In the genomic region with DNA sequence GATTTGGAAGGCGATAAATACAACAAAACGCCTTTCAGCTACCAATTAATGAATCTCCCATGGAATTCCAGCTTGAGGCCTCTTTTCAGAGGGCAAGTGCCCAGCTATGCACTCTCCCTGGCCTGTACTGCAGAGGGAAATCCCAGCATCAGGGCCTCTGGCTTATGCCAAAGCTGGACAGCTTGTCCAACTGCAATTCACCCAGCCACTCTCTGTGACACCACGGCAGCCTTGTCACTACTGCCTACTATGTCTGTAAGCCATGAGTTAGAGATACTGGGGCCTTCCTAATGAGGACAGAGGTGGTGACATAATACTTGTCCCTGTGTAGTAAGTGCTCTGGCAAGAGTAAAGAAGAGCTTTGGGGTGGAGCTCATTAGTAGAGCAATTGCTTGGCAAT, we compare ENCODE assay signal across 22 mouse cellular contexts. TPM values are rescaled to one million over a fixed set of nuclear protein-coding genes. Genes with fewer than 3 reads are reported as not detected.
DNase-seq lines count a peak whose midpoint lies in the region; ATAC-seq and TF ChIP-seq lines count a peak whose summit lies in the region.
"Had no signal": no experiment of that assay in that cellular context is flagged by ENCODE, and none has a peak within 500 bp of the region (broad histone marks: within the 10 kb centered on the region; RNA-seq: fewer than 3 reads in every experiment).

No protein-coding gene starts in this region.

- no peak overlapping the region for H3K4me3 ChIP-seq in forebrain, embryonic 10.5 days
- H3K4me3 ChIP-seq in forebrain, embryonic 12.5 days (replicated peaks) = no peak overlapping the region
- H3K4me3 ChIP-seq in heart, postnatal 0 days (ENCODE audit: low read depth, low read length) = no peak overlapping the region
- H3K4me3 ChIP-seq in heart, adult 2 months = no peak overlapping the region
- no peak overlapping the region for H3K4me3 ChIP-seq in forebrain, postnatal 0 days (ENCODE audit: low read depth, low read length)
- H3K4me3 ChIP-seq: gastrocnemius, adult 2 months; hindbrain, embryonic 15.5 days; neural tube, embryonic 12.5 days had no signal

- H3K9ac ChIP-seq in forebrain, embryonic 12.5 days = no peak overlapping the region
- H3K9ac ChIP-seq in heart, postnatal 0 days (replicated peaks; ENCODE audit: low read depth, low read length) = no peak overlapping the region
- no peak overlapping the region for H3K9ac ChIP-seq in heart, adult 2 months (ENCODE audit: low read depth, low read length)
- no peak overlapping the region for H3K9ac ChIP-seq in forebrain, postnatal 0 days
- H3K9ac ChIP-seq: hindbrain, embryonic 15.5 days; neural tube, embryonic 12.5 days had no signal

- TF ChIP-seq POLR2A in heart, adult 2 months (IDR thresholded peaks at IDR 0.05; ENCODE audit: insufficient read depth, low read depth, low read length) = no peak

- H3K4me2 ChIP-seq in forebrain, embryonic 12.5 days = no peak overlapping the region
- no peak overlapping the region for H3K4me2 ChIP-seq in heart, postnatal 0 days (ENCODE audit: low read depth, low read length)
- H3K4me2 ChIP-seq in forebrain, postnatal 0 days (ENCODE audit: low read depth) = no peak overlapping the region
- H3K4me2 ChIP-seq: hindbrain, embryonic 15.5 days; midbrain, embryonic 11.5 days; neural tube, embryonic 12.5 days had no signal

- no peak for TF ChIP-seq CTCF in heart, postnatal 0 days (IDR thresholded peaks at IDR 0.05; ENCODE audit: low read depth)
- TF ChIP-seq CTCF in heart, adult 2 months (IDR thresholded peaks at IDR 0.05) = no peak
- TF ChIP-seq CTCF in forebrain, postnatal 0 days (IDR thresholded peaks at IDR 0.05; ENCODE audit: low read depth) = no peak

- intact Hi-C loops in heart, adult 2 months (cut with DNase I) = no loop called here

- WGBS in forebrain, embryonic 10.5 days = 57% methylated on average over 3 of the region's 3 CpGs
- WGBS in forebrain, embryonic 12.5 days = 21% methylated on average over 3 of the region's 3 CpGs
- WGBS in heart, postnatal 0 days = 38% methylated on average over 3 of the region's 3 CpGs
- WGBS in heart, adult 2 months = 59% methylated on average over 3 of the region's 3 CpGs
- WGBS in forebrain, postnatal 0 days = 14% methylated on average over 3 of the region's 3 CpGs

- H3K4me1 ChIP-seq in forebrain, embryonic 10.5 days = peaks cover 27% of the 10 kb centered on the region
- H3K4me1 ChIP-seq in forebrain, embryonic 12.5 days = peaks cover 10% of the 10 kb centered on the region; the same call in 1 of the 2 replicates
- peaks cover 35% of the 10 kb centered on the region for H3K4me1 ChIP-seq in heart, postnatal 0 days (ENCODE audit: control insufficient read depth, insufficient read depth)
- peaks cover 7% of the 10 kb centered on the region for H3K4me1 ChIP-seq in heart, adult 2 months (ENCODE audit: control insufficient read depth, insufficient read depth, low read length)
- H3K4me1 ChIP-seq in forebrain, postnatal 0 days (ENCODE audit: insufficient read depth) = no peaks in the 10 kb centered on the region
- H3K4me1 ChIP-seq: hindbrain, embryonic 15.5 days; neural tube, embryonic 12.5 days had no signal

- H3K79me2 ChIP-seq in heart, adult 2 months (replicated peaks; ENCODE audit: control insufficient read depth, insufficient read depth, low read length) = no peaks in the 10 kb centered on the region

- H3K27ac ChIP-seq in forebrain, embryonic 10.5 days = 0 out of 2 replicates have a peak overlapping the region, but pooled peaks have one; percentile 20
- H3K27ac ChIP-seq in forebrain, embryonic 12.5 days = no peak overlapping the region
- peak overlapping the region; percentile 51 for H3K27ac ChIP-seq in heart, postnatal 0 days (ENCODE audit: low read depth)
- H3K27ac ChIP-seq in heart, adult 2 months = no peak overlapping the region
- H3K27ac ChIP-seq in forebrain, postnatal 0 days (ENCODE audit: low read depth, low read length) = no peak overlapping the region
- H3K27ac ChIP-seq: gastrocnemius, adult 2 months; hindbrain, embryonic 15.5 days; neural tube, embryonic 12.5 days had no signal

- no peaks in the 10 kb centered on the region for H3K9me3 ChIP-seq in forebrain, embryonic 10.5 days
- H3K9me3 ChIP-seq in forebrain, embryonic 12.5 days = no peaks in the 10 kb centered on the region
- no peaks in the 10 kb centered on the region for H3K9me3 ChIP-seq in heart, postnatal 0 days (replicated peaks; ENCODE audit: control insufficient read depth, low read length)
- no peaks in the 10 kb centered on the region for H3K9me3 ChIP-seq in forebrain, postnatal 0 days (ENCODE audit: low read length)
- H3K9me3 ChIP-seq: hindbrain, embryonic 15.5 days; neural tube, embryonic 12.5 days had no signal

- no peaks in the 10 kb centered on the region for H3K36me3 ChIP-seq in forebrain, embryonic 10.5 days (replicated peaks)
- no peaks in the 10 kb centered on the region for H3K36me3 ChIP-seq in forebrain, embryonic 12.5 days (replicated peaks)
- H3K36me3 ChIP-seq in heart, postnatal 0 days (replicated peaks; ENCODE audit: control insufficient read depth, insufficient read depth, low read length) = no peaks in the 10 kb centered on the region
- peaks cover 5% of the 10 kb centered on the region for H3K36me3 ChIP-seq in heart, adult 2 months (ENCODE audit: control insufficient read depth, insufficient read depth, low read length)
- no peaks in the 10 kb centered on the region for H3K36me3 ChIP-seq in forebrain, postnatal 0 days (ENCODE audit: insufficient read depth)
- H3K36me3 ChIP-seq: hindbrain, embryonic 15.5 days; neural tube, embryonic 12.5 days had no signal

- no peak for DNase-seq in forebrain, embryonic 10.5 days (ENCODE audit: extremely low spot score, low spot score)
- peak; percentile 75 for DNase-seq in heart, postnatal 0 days (ENCODE audit: low spot score)
- DNase-seq in heart, adult 2 months = no peak
- peak; percentile 9 for DNase-seq in retina, postnatal 1 day
- no peak for DNase-seq in retina, embryonic 14.5 days (ENCODE audit: low spot score)
- DNase-seq in forebrain, postnatal 0 days = no peak
- DNase-seq in cerebellum, adult 8-10 months = no peak
- DNase-seq: adrenal gland, postnatal 36 days; cerebellum, adult 18-20 months; gastrocnemius, adult 2 months; right cerebral cortex, postnatal 14 days had no signal

- no peak for ATAC-seq in forebrain, embryonic 12.5 days (ENCODE audit: low FRiP score)
- ATAC-seq in heart, postnatal 0 days (ENCODE audit: insufficient read depth, low read depth) = peak; percentile 61
- ATAC-seq in forebrain, postnatal 0 days = 0 out of 2 replicates have a peak, but pooled peaks have one; percentile 26
- ATAC-seq: activated CD4-positive, CD25-positive, alpha-beta regulatory T cell, adult 4 months; CD4-positive, CD25-positive, alpha-beta regulatory T cell, adult 4 months; intestine, embryonic 16.5 days; lung, postnatal 0 days had no signal

- no peak for TF ChIP-seq EP300 in heart, postnatal 0 days (IDR thresholded peaks at IDR 0.05; ENCODE audit: low read depth)
- no peak for TF ChIP-seq EP300 in heart, adult 2 months (IDR thresholded peaks at IDR 0.05; ENCODE audit: insufficient read depth, low read depth, low read length)

- H3K27me3 ChIP-seq in forebrain, embryonic 10.5 days (ENCODE audit: poor library complexity, severe bottlenecking) = no peaks in the 10 kb centered on the region
- H3K27me3 ChIP-seq in forebrain, embryonic 12.5 days = no peaks in the 10 kb centered on the region
- no peaks in the 10 kb centered on the region for H3K27me3 ChIP-seq in heart, postnatal 0 days (ENCODE audit: control insufficient read depth, insufficient read depth, low read length)
- H3K27me3 ChIP-seq in heart, adult 2 months (ENCODE audit: control insufficient read depth, insufficient read depth, low read length) = no peaks in the 10 kb centered on the region
- H3K27me3 ChIP-seq in forebrain, postnatal 0 days (ENCODE audit: insufficient read depth, low read length) = no peaks in the 10 kb centered on the region
- H3K27me3 ChIP-seq: hindbrain, embryonic 15.5 days; neural tube, embryonic 12.5 days had no signal

RNA-seq across cellular contexts. Expression of gene Ppp1r3g, which starts 30.7 kb away (rescaled TPM):
- 3.6 and 4.7 TPM in 2 replicates for polyA plus RNA-seq in forebrain, embryonic 10.5 days (2016; fragmentation: Nextera tagmentation; extraction: Ambion mirVana)
- 2.0 and 2.3 TPM in 2 replicates for polyA plus RNA-seq in forebrain, embryonic 12.5 days (2016; fragmentation: Nextera tagmentation; extraction: Ambion mirVana)
- total RNA-seq in heart, postnatal 0 days (2014; rRNA removed; ENCODE audit: low replicate concordance) = 2.7 and 11.8 TPM in 2 replicates
- polyA plus RNA-seq in heart, postnatal 0 days (2015; fragmentation: Nextera tagmentation; extraction: Ambion mirVana) = 2.5 TPM in 2 replicates
- total RNA-seq in heart, adult 2 months (2021) = 1 to 10 TPM in 1 of 2 experiments, under 1 TPM in 1; 0.25 to 1.2 TPM
- polyA plus RNA-seq in heart, adult 2 months (2012; rRNA removed) = 0.06 and 0.14 TPM in 2 replicates
- 1.2 TPM in 2 replicates for total RNA-seq in forebrain, postnatal 0 days (2014; rRNA removed)
- 0.42 and 0.53 TPM in 2 replicates for polyA plus RNA-seq in forebrain, postnatal 0 days (2015; fragmentation: Nextera tagmentation; extraction: Ambion mirVana)
- total RNA-seq: gastrocnemius, adult 2 months; monocyte, adult 5-6 weeks had no signal
- polyA plus RNA-seq: activated CD4-positive, CD25-positive, alpha-beta regulatory T cell, adult 4 months; CD4-positive, CD25-positive, alpha-beta regulatory T cell, adult 4 months; large intestine, adult 2 months; thymus, postnatal 0 days had no signal

Comparison
In these comparisons a context has a peak if more than half of its experiments do, and no peak if none do; other contexts are left out.
1. DNase-seq: peak in heart, postnatal 0 days (single experiment) and retina, postnatal 1 day (single experiment); none in forebrain, embryonic 10.5 days (single experiment), heart, adult 2 months (0 of 2), retina, embryonic 14.5 days (single experiment), forebrain, postnatal 0 days (single experiment) and cerebellum, adult 8-10 months (single experiment).
2. H3K27ac ChIP-seq: peak in forebrain, embryonic 10.5 days (single experiment) and heart, postnatal 0 days (single experiment); none in forebrain, embryonic 12.5 days (single experiment), heart, adult 2 months (single experiment) and forebrain, postnatal 0 days (single experiment).